Mouse (Mus musculus): ENCODE data around the gene Fancd2. TPM values are rescaled to one million over a fixed set of nuclear protein-coding genes. Genes with fewer than 3 reads are reported as not detected.

Fancd2 gene
- 8.8 and 10.4 TPM in 2 replicates for polyA plus RNA-seq (2016; fragmentation: Nextera tagmentation; extraction: Ambion mirVana)

DNA sequence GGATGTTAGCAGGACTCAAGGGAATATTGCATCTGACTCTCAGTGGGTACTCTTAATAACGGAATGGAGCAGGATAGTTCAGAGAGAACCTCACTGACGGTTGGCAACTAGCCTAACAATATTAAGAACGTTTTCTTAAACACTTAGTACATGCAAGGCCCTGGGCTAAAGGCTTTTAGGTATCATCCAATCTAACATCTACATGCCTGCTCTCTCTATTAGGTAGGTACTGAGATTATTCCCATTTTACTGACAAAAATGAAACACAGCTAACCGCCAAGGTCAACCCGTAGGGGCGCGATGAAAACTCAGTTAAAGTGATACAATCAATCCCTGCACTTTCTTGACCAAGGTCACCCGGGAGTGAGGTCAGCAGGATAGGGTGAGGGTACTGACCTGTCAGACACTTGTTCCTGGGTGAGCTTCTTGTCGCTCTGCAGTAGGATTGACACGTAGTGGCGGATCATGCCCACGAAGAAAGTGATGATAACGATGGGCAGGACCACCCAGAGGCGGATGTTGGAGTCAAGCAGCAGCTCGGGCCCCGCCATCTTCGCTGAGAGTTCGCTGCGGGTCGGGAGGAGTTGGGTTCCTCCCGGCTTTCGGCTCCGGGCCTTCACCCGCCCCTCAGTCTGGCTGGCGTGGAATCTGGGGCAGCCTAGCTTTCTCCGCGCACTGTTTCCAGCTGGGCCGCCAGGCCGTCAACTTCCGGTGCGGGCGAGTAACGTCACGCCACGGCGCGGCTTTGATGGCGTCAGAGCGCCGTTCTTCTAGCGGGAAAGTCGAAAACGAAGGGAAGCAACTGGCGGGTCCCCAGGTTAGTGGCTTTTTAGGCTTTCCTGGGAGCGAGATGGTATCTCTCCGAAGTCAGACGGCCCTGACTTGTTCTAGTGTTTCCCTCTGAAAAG lies at the start of gene Fancd2, which contains the start of gene Emc3:
Fancd2 (plus strand) TSS at position 751 of the 908 bp plus-strand sequence.
Emc3 (minus strand) TSS at position 721 of the 908 bp plus-strand sequence.
- H3K4me2 ChIP-seq (replicated peaks) = peak within 1 kb of the TSS; percentile 78
- H3K4me1 ChIP-seq = peaks cover 17% of the 10 kb centered on the region
- H3K27me3 ChIP-seq = no peaks in the 10 kb centered on the region
- H3K4me3 ChIP-seq = peak within 1 kb of the TSS; percentile 91
- H3K36me3 ChIP-seq = peaks cover 7% of the 10 kb centered on the region
- H3K9me3 ChIP-seq (replicated peaks) = no peaks in the 10 kb centered on the region
- H3K9ac ChIP-seq = peak within 1 kb of the TSS; percentile 83
- peak; percentile 84 for ATAC-seq (ENCODE audit: low FRiP score)
- peak within 1 kb of the TSS; percentile 60 for H3K27ac ChIP-seq
- WGBS = under 1% methylated on average over 47 of the region's 47 CpGs

DNA sequence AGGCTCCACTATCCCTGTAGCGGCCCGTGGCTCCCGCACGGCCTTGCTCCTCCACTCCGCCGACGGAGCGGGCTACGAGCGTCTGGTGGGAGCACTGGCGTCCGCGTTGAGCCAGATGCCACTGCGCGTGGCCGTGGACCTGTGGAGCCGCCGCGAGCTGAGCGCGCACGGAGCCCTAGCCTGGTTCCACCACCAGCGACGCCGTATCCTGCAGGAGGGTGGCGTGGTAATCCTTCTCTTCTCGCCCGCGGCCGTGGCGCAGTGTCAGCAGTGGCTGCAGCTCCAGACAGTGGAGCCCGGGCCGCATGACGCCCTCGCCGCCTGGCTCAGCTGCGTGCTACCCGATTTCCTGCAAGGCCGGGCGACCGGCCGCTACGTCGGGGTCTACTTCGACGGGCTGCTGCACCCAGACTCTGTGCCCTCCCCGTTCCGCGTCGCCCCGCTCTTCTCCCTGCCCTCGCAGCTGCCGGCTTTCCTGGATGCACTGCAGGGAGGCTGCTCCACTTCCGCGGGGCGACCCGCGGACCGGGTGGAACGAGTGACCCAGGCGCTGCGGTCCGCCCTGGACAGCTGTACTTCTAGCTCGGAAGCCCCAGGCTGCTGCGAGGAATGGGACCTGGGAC lies 48.9 kb upstream of the Fancd2 start:
- peaks cover 39% of the 10 kb centered on the region for H3K4me1 ChIP-seq
- ATAC-seq (ENCODE audit: low FRiP score) = peak; percentile 71
- 2% methylated on average over 65 of the region's 65 CpGs for WGBS
- H3K36me3 ChIP-seq = peaks cover 8% of the 10 kb centered on the region
- peaks cover 16% of the 10 kb centered on the region for H3K27me3 ChIP-seq
- H3K9ac ChIP-seq = peak overlapping the region; percentile 81
- H3K4me3 ChIP-seq = peak overlapping the region; percentile 52
- H3K27ac ChIP-seq = peak overlapping the region; percentile 87
- peak overlapping the region; percentile 84 for H3K4me2 ChIP-seq (replicated peaks)
- no peaks in the 10 kb centered on the region for H3K9me3 ChIP-seq (replicated peaks)

DNA sequence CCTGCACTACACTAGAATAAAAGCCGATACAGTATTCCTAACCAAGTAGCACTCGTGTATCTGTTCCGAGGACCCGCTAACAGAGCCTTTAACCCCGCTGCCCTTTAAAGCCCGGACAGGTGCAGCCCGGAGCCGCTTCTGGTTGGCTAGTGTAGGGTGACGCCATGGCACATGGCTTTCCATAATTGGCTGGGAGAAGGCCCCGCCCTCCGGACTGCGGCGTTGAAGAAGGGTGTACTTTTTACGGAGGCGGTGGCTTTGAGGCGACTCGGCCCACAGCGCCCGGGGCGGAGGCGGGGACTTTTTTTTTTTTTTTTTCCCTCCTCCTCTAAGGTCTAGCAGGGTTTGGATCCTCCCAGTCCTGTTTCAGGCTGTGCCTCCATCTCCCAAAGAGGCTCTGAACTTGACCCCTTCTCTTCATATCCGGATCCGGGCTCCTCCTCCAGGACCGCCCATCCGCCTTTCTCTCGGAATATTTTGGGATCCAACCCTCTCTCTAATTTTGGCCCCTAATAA lies 48.3 kb upstream of the Fancd2 start, which contains the start of gene Creld1:
Creld1 (plus strand) TSS at position 198 of the 516 bp plus-strand sequence.
- Histone ChIP-seq H3K9ac (peak within 1 kb of the TSS; percentile 81), H3K4me3 (peak within 1 kb of the TSS; percentile 52), H3K36me3 (peaks cover 13% of the 10 kb centered on the region), H3K4me2 (replicated peaks) (peak within 1 kb of the TSS; percentile 84), H3K27me3 (peaks cover 16% of the 10 kb centered on the region), H3K4me1 (peaks cover 39% of the 10 kb centered on the region), H3K27ac (peak within 1 kb of the TSS; percentile 87), H3K9me3 (replicated peaks) (no peaks in the 10 kb centered on the region)
- peak; percentile 96 for ATAC-seq (ENCODE audit: low FRiP score)
- WGBS = under 1% methylated on average over 26 of the region's 26 CpGs

DNA sequence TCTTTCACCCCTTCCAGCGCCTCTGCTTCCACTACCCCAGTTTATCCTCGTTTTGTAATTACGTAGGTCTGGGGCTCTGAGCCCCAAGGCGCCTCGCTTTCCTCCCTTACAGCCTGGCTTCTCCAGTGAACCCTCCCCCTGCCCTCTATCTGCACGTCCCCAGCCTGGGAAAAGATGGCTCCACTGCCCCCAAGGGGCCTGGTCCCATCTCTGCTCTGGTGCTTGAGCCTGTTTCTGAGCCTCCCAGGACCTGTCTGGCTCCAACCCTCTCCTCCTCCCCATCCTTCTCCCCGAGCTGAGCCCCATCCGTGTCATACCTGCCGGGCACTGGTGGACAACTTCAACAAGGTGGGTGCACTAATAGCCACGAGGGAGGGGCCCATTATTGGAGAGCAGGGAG lies 47.8 kb upstream of the Fancd2 start:
- Histone ChIP-seq H3K27me3 (peaks cover 16% of the 10 kb centered on the region), H3K9me3 (replicated peaks) (no peaks in the 10 kb centered on the region), H3K27ac (peak overlapping the region; percentile 87), H3K4me1 (peaks cover 39% of the 10 kb centered on the region), H3K4me2 (replicated peaks) (peak overlapping the region; percentile 84), H3K36me3 (peaks cover 19% of the 10 kb centered on the region), H3K4me3 (peak overlapping the region; percentile 52), H3K9ac (peak overlapping the region; percentile 81)
- WGBS = 11% methylated on average over 10 of the region's 10 CpGs
- ATAC-seq (ENCODE audit: low FRiP score) = peak; percentile 57

DNA sequence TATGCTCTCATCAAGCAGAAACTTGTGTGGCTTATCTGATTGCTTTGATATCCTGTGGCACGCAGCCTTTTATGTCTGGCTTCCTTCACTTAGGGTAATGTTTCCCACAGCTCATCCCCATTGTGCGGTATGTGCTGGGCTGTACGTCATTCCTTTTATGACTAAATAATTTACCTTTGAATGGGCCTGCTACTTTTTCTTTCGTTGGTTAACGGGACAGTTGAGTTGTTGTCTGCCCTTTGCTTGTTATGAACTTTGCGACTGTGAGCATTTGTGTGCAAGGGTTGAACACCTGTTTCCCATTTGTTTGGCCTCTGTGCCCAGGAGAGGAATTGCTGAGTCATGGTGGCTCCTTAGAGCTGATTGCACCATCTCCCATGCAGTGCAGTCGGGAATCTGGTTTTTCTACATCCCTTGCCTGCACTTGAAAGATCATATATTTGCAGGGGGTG lies 44.3 kb upstream of the Fancd2 start:
- 67% methylated on average over 7 of the region's 7 CpGs for WGBS

DNA sequence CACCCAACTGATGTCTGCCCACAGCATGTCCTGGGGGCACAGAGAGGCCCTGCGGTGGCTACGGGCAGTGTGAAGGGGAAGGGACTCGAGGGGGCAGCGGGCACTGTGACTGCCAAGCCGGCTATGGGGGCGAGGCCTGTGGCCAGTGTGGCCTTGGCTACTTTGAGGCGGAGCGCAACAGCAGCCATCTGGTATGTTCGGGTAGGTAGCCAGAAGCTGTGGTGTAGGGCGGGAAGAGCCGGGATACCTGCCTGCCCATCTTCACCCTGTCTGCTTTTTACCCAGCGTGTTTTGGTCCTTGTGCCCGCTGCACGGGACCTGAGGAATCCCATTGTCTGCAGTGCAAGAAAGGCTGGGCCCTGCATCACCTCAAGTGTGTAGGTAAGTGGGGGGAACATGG lies 42.1 kb upstream of the Fancd2 start:
- no peak overlapping the region for H3K27ac ChIP-seq
- H3K4me3 ChIP-seq = no peak overlapping the region
- H3K9me3 ChIP-seq (replicated peaks) = no peaks in the 10 kb centered on the region
- no peak overlapping the region for H3K9ac ChIP-seq
- H3K27me3 ChIP-seq = no peaks in the 10 kb centered on the region
- peaks cover 50% of the 10 kb centered on the region for H3K36me3 ChIP-seq
- WGBS = 96% methylated on average over 14 of the region's 14 CpGs
- H3K4me2 ChIP-seq (replicated peaks) = no peak overlapping the region
- no peak for ATAC-seq (ENCODE audit: low FRiP score)
- H3K4me1 ChIP-seq = peaks cover 27% of the 10 kb centered on the region

More for the DNA sequence above, 44.3 kb upstream of the Fancd2 start:
- Histone ChIP-seq H3K4me1 (peaks cover 36% of the 10 kb centered on the region), H3K4me2 (replicated peaks) (no peak overlapping the region), H3K4me3 (no peak overlapping the region), H3K27ac (no peak overlapping the region), H3K9ac (no peak overlapping the region), H3K9me3 (replicated peaks) (no peaks in the 10 kb centered on the region), H3K27me3 (peaks cover 6% of the 10 kb centered on the region), H3K36me3 (peaks cover 48% of the 10 kb centered on the region)
- no peak for ATAC-seq (ENCODE audit: low FRiP score)

DNA sequence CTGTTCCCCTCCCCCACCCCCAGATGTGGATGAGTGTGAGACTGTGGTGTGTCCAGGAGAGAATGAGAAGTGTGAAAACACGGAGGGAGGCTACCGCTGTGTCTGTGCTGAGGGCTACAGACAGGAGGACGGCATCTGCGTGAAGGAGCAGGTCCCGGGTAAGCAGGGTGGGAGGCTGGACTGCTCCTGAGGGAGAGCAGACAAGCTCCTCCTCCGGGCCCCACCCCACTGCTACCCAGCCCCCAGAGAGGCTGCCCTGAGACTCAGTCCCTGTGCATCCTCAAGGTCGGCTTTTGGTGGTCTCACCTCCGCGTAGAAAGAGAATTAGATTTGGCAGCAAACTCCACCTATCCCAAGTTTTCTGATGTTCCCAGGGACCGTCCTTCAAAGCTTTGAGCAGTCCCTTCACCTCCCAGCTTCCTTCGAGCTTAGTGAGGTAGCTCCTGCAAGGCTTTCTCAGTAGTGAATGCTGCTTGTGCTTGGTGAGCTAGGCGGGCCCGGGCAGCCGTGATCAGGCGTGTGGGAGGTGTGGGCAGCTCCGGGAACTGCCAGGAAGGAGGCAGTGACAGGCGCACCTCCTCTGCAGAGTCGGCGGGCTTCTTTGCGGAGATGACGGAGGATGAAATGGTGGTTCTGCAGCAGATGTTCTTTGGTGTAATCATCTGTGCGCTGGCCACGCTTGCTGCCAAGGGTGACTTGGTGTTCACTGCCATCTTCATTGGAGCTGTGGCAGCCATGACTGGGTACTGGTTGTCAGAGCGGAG lies 39.2 kb upstream of the Fancd2 start:
- Histone ChIP-seq H3K4me3 (no peak overlapping the region), H3K4me1 (peaks cover 21% of the 10 kb centered on the region), H3K9ac (no peak overlapping the region), H3K36me3 (peaks cover 45% of the 10 kb centered on the region), H3K4me2 (replicated peaks) (no peak overlapping the region), H3K9me3 (replicated peaks) (no peaks in the 10 kb centered on the region), H3K27me3 (peaks cover 15% of the 10 kb centered on the region), H3K27ac (no peak overlapping the region)
- no peak for ATAC-seq (ENCODE audit: low FRiP score)
- WGBS = 79% methylated on average over 24 of the region's 24 CpGs

DNA sequence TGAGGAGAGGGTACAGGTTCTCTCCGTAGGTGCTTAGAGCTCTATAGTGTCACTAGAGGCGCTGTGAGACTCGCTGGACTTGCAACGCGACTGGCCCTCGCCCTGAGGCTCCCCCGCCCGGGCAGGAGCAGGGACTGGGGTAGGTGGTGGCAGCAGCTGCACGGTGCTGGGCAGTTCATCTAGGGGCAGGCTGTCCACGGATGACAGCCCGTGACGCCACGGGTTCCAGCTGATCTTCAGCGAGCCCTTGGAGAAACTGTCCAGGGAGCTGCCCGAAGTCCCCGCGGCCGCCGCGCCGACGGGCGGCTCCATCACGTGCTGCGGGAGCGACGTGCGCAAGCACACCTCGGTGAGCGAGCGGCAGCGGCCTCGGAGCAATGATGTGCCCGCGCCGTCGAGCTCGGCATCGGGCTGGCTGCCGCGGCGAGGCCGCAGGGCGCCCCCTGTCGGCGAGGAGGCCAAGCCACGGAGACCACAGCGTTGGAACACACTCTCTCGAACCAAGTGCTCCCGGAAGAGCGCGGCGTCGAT lies 37.2 kb upstream of the Fancd2 start:
- no peaks in the 10 kb centered on the region for H3K9me3 ChIP-seq (replicated peaks)
- ATAC-seq (ENCODE audit: low FRiP score) = peak; percentile 80
- peak overlapping the region; percentile 59 for H3K4me2 ChIP-seq (replicated peaks)
- H3K36me3 ChIP-seq = peaks cover 30% of the 10 kb centered on the region
- H3K4me1 ChIP-seq = peaks cover 19% of the 10 kb centered on the region
- H3K9ac ChIP-seq = peak overlapping the region; percentile 56
- WGBS = 1% methylated on average over 54 of the region's 54 CpGs
- H3K27me3 ChIP-seq = peaks cover 15% of the 10 kb centered on the region
- peak overlapping the region; percentile 39 for H3K4me3 ChIP-seq
- peak overlapping the region; percentile 48; the same call in 1 of the 2 replicates for H3K27ac ChIP-seq

DNA sequence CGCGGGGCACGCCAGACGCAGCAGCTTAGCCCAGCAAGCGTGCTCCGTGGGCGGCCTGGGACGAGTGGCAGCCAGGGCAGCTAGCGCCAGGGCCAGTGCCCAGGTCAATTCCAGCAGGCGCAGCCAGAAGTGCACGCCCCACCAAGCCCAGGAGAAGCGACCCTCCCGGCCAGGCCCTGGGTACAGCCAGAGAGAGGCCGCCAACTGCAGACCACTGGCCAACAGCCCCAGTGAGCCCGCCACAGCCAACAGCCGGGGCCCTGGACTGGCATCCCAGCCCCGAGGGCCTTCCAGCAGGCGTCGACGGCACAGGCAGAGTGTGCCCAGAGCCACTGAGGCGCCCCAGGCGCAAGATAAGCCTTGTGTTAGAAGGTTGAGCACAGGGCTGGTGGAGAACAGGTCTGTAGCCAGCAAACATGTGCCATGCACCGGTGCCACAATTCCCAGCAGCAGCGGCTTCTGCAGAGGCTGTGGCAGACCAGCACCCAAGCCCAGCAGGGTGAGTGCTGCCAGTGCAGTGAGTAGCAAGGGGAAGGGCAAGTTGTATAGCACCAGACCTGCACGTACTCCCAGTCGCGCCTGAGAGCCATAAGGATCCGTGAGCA lies 36.3 kb upstream of the Fancd2 start:
- no peaks in the 10 kb centered on the region for H3K9me3 ChIP-seq (replicated peaks)
- no peak overlapping the region for H3K27ac ChIP-seq
- ATAC-seq (ENCODE audit: low FRiP score) = peak; percentile 24
- peak overlapping the region; percentile 23; the same call in 1 of the 2 replicates for H3K9ac ChIP-seq
- 50% methylated on average over 28 of the region's 28 CpGs for WGBS
- peaks cover 19% of the 10 kb centered on the region for H3K4me1 ChIP-seq
- peaks cover 22% of the 10 kb centered on the region for H3K36me3 ChIP-seq
- H3K4me2 ChIP-seq (replicated peaks) = peak overlapping the region; percentile 59
- H3K27me3 ChIP-seq = peaks cover 15% of the 10 kb centered on the region
- peak overlapping the region; percentile 39 for H3K4me3 ChIP-seq

DNA sequence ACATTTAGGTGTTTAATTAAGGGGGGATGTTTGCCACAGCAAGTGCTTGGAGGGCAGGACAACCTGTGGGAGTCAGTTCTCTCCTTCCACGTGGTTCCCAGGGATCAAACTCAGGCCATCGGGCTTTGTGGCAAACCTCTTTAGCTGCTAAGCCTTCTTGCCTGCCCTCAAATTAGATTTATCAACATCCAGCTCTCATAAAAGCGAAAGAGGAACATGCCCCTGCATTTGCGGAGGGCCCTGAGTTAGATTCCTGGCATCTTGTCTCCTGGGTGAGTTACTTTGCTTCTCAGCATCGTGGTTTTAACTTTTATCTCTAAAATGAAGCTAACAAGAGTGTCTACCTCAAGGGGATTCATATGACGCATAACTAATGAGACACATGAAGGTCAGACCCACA lies 32.1 kb upstream of the Fancd2 start:
- H3K9me3 ChIP-seq (replicated peaks) = no peaks in the 10 kb centered on the region
- 78% methylated on average over 6 of the region's 6 CpGs for WGBS
- no peaks in the 10 kb centered on the region for H3K36me3 ChIP-seq
- no peak overlapping the region for H3K27ac ChIP-seq
- peaks cover 23% of the 10 kb centered on the region for H3K4me1 ChIP-seq
- H3K9ac ChIP-seq = no peak overlapping the region
- no peak overlapping the region for H3K4me2 ChIP-seq (replicated peaks)
- no peak overlapping the region for H3K4me3 ChIP-seq
- H3K27me3 ChIP-seq = peaks cover 28% of the 10 kb centered on the region
- ATAC-seq (ENCODE audit: low FRiP score) = no peak
